In the genomic region with DNA sequence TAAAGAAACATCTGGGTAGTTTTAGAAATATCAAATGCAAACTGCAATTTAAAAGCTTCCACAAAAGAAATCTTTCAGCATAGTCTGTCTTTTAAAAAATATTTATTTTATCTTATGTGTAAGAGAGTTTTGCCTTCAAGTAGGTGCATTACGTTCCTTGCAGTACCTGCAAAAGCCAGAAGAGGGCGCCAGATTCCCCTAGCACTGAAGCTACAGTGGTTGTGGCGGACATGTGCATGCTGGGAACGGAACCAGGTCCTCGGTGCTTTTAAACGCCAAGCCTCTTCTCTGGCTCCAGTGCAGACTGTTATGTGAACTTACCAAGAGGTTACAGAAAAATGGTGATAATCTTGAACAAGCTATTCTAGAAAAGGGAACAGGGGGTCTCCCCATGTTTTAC, we compare ENCODE assay signal across 13 mouse cellular contexts. TPM values are rescaled to one million over a fixed set of nuclear protein-coding genes. Genes with fewer than 3 reads are reported as not detected.
A peak's percentile ranks its signal among the peaks of the same experiment; 100 is the strongest.
DNase-seq lines count a peak whose midpoint lies in the region; ATAC-seq and TF ChIP-seq lines count a peak whose summit lies in the region.
"Had no signal": no experiment of that assay in that cellular context is flagged by ENCODE, and none has a peak within 500 bp of the region (broad histone marks: within the 10 kb centered on the region; RNA-seq: fewer than 3 reads in every experiment).

No protein-coding gene starts in this region.

- H3K9ac ChIP-seq in forebrain, embryonic 11.5 days (ENCODE audit: low read length), result no peak overlapping the region
- H3K9ac ChIP-seq: limb, embryonic 15.5 days; neural tube, embryonic 12.5 days; stomach, embryonic 15.5 days had no signal

- no peaks in the 10 kb centered on the region for H3K27me3 ChIP-seq in thymus, adult 2 months (ENCODE audit: control insufficient read depth, insufficient read depth, low read length)
- H3K27me3 ChIP-seq in forebrain, embryonic 11.5 days (ENCODE audit: control insufficient read depth, insufficient read depth, low read length), result no peaks in the 10 kb centered on the region
- H3K27me3 ChIP-seq: limb, embryonic 15.5 days; neural tube, embryonic 12.5 days; stomach, embryonic 15.5 days had no signal

- 0 out of 2 replicates have a peak, but pooled peaks have one; percentile 43 for ATAC-seq in megakaryocyte, adult 5-6 weeks (ENCODE audit: poor library complexity, severe bottlenecking)
- no peak for ATAC-seq in forebrain, embryonic 11.5 days (replicated peaks; ENCODE audit: low FRiP score)
- ATAC-seq: inflammation-experienced regulatory T-cells, adult 6 months had no signal

- intact Hi-C loops in gastrocnemius, postnatal 14 days (cut with DNase I; ENCODE audit: low total_unique reads), result no loop called here

- no peak overlapping the region for H3K4me2 ChIP-seq in forebrain, embryonic 11.5 days (ENCODE audit: low read depth, low read length, severe bottlenecking)
- H3K4me2 ChIP-seq: limb, embryonic 15.5 days; neural tube, embryonic 12.5 days; stomach, embryonic 15.5 days had no signal

- no peak overlapping the region for H3K4me3 ChIP-seq in thymus, adult 2 months (ENCODE audit: control insufficient read depth, insufficient read depth, low read length)
- H3K4me3 ChIP-seq in forebrain, embryonic 11.5 days (ENCODE audit: low read depth, low read length), result no peak overlapping the region
- H3K4me3 ChIP-seq: limb, embryonic 15.5 days; neural tube, embryonic 12.5 days; stomach, embryonic 15.5 days had no signal

- H3K4me1 ChIP-seq in thymus, adult 2 months (replicated peaks; ENCODE audit: control insufficient read depth, insufficient read depth, low read length), result peaks cover 61% of the 10 kb centered on the region
- H3K4me1 ChIP-seq in forebrain, embryonic 11.5 days (replicated peaks; ENCODE audit: control insufficient read depth, insufficient read depth, low read length), result no peaks in the 10 kb centered on the region

- no peak for TF ChIP-seq POLR2A in thymus, adult 2 months (IDR thresholded peaks at IDR 0.05; ENCODE audit: control insufficient read depth, extremely low read depth, insufficient read depth, low read length, poor library complexity)

- WGBS in thymus, adult 2 months, result 86% methylated on average over 6 of the region's 6 CpGs
- 52% methylated on average over 6 of the region's 6 CpGs for WGBS in forebrain, embryonic 11.5 days

- peak; percentile 85; the same call in 1 of the 2 replicates for TF ChIP-seq CTCF in thymus, adult 2 months (IDR thresholded peaks at IDR 0.05; ENCODE audit: borderline replicate concordance, control insufficient read depth, extremely low read depth, insufficient read depth, low read length, poor library complexity)

- H3K9me3 ChIP-seq in forebrain, embryonic 11.5 days (ENCODE audit: control insufficient read depth, low read length), result peaks cover 3% of the 10 kb centered on the region; the same call in 1 of the 2 replicates
- H3K9me3 ChIP-seq: limb, embryonic 15.5 days; neural tube, embryonic 12.5 days; stomach, embryonic 15.5 days had no signal

- peak; percentile 57 for DNase-seq in gastrocnemius, postnatal 10 days
- DNase-seq in gastrocnemius, postnatal 14 days, result no peak
- DNase-seq in thymus, adult 2 months, result peak; percentile 51
- DNase-seq in thymus, adult 18-20 months, result no peak
- no peak for DNase-seq in forebrain, embryonic 11.5 days (ENCODE audit: low spot score)
- DNase-seq in frontal cortex, postnatal 36 days (ENCODE audit: low spot score in 2 of 2), result no peak
- no peak for DNase-seq in cerebellum, adult 11-12 months
- DNase-seq: cerebellum, postnatal 14 days had no signal

- H3K27ac ChIP-seq in thymus, adult 2 months (ENCODE audit: control insufficient read depth, insufficient read depth, low read length), result no peak overlapping the region
- no peak overlapping the region for H3K27ac ChIP-seq in forebrain, embryonic 11.5 days (ENCODE audit: low read depth, low read length)
- H3K27ac ChIP-seq: limb, embryonic 15.5 days; neural tube, embryonic 12.5 days; stomach, embryonic 15.5 days had no signal

- no peaks in the 10 kb centered on the region for H3K36me3 ChIP-seq in thymus, adult 2 months (ENCODE audit: control insufficient read depth, insufficient read depth, low read length)
- no peaks in the 10 kb centered on the region for H3K36me3 ChIP-seq in forebrain, embryonic 11.5 days (ENCODE audit: control insufficient read depth, insufficient read depth, low read length)
- H3K36me3 ChIP-seq: limb, embryonic 15.5 days; neural tube, embryonic 12.5 days; stomach, embryonic 15.5 days had no signal

RNA-seq across cellular contexts. Expression of a gene that starts 16.3 kb away (rescaled TPM):
- 10 to 100 TPM; 16.6 to 17.3 TPM for total RNA-seq in gastrocnemius, postnatal 10 days (2021)
- 10 to 100 TPM; 13.1 to 13.5 TPM for total RNA-seq in gastrocnemius, postnatal 14 days (2021)
- polyA plus RNA-seq in thymus, adult 2 months (2012; rRNA removed), result 56.5 and 58.1 TPM in 2 replicates
- 1.3 TPM in 2 replicates for total RNA-seq in megakaryocyte, adult 5-6 weeks (2015)
- total RNA-seq in megakaryocyte, adult 5-6 weeks (2017), result 3.7 and 5.5 TPM in 2 replicates
- 9.0 and 10.6 TPM in 2 replicates for polyA plus RNA-seq in forebrain, embryonic 11.5 days (2014; fragmentation: Nextera tagmentation; extraction: Ambion mirVana)

RNA-seq across cellular contexts. Expression of a gene that starts 32.3 kb away (rescaled TPM):
- 10 to 100 TPM; 31.8 to 37.4 TPM for total RNA-seq in gastrocnemius, postnatal 10 days (2021)
- total RNA-seq in gastrocnemius, postnatal 14 days (2021), result 10 to 100 TPM; 26.4 to 30.2 TPM
- 8.4 and 10.6 TPM in 2 replicates for polyA plus RNA-seq in thymus, adult 2 months (2012; rRNA removed)
- total RNA-seq in megakaryocyte, adult 5-6 weeks (2015), result not detected in 2 replicates
- total RNA-seq in megakaryocyte, adult 5-6 weeks (2017), result not detected in 2 replicates
- 2.0 and 2.3 TPM in 2 replicates for polyA plus RNA-seq in forebrain, embryonic 11.5 days (2014; fragmentation: Nextera tagmentation; extraction: Ambion mirVana)
- polyA plus RNA-seq: inflammation-experienced regulatory T-cells, adult 6 months had no signal

RNA-seq across cellular contexts. Expression of a gene that starts 41.4 kb away (rescaled TPM):
- 10 to 100 TPM; 13.1 to 14.9 TPM for total RNA-seq in gastrocnemius, postnatal 10 days (2021)
- 10 to 100 TPM; 11.0 to 11.7 TPM for total RNA-seq in gastrocnemius, postnatal 14 days (2021)
- 100 and 105 TPM in 2 replicates for polyA plus RNA-seq in thymus, adult 2 months (2012; rRNA removed)
- total RNA-seq in megakaryocyte, adult 5-6 weeks (2015), result 18.9 and 19.2 TPM in 2 replicates
- 16.9 and 19.0 TPM in 2 replicates for total RNA-seq in megakaryocyte, adult 5-6 weeks (2017)
- 25.4 and 30.8 TPM in 2 replicates for polyA plus RNA-seq in forebrain, embryonic 11.5 days (2014; fragmentation: Nextera tagmentation; extraction: Ambion mirVana)

RNA-seq across cellular contexts. Expression of a gene that starts 58.4 kb away (rescaled TPM):
- 10 to 100 TPM; 10.7 to 18.2 TPM for total RNA-seq in gastrocnemius, postnatal 10 days (2021)
- total RNA-seq in gastrocnemius, postnatal 14 days (2021), result 10 to 100 TPM; 11.0 to 11.9 TPM
- polyA plus RNA-seq in thymus, adult 2 months (2012; rRNA removed), result 450 and 565 TPM in 2 replicates
- total RNA-seq in megakaryocyte, adult 5-6 weeks (2015), result 63.8 and 78.5 TPM in 2 replicates
- total RNA-seq in megakaryocyte, adult 5-6 weeks (2017), result 42.1 and 48.1 TPM in 2 replicates
- 0.71 and 1.1 TPM in 2 replicates for polyA plus RNA-seq in forebrain, embryonic 11.5 days (2014; fragmentation: Nextera tagmentation; extraction: Ambion mirVana)

Comparison
In these comparisons a context has a peak if more than half of its experiments do, and no peak if none do; other contexts are left out.
1. DNase-seq: peak in gastrocnemius, postnatal 10 days (single experiment) and thymus, adult 2 months (single experiment); none in gastrocnemius, postnatal 14 days (single experiment), thymus, adult 18-20 months (0 of 2), forebrain, embryonic 11.5 days (single experiment), frontal cortex, postnatal 36 days (0 of 2) and cerebellum, adult 11-12 months (single experiment).
2. RNA of a gene that starts 32.3 kb away (total RNA-seq): 31.8 to 37.4 TPM in gastrocnemius, postnatal 10 days and 26.4 to 30.2 TPM in gastrocnemius, postnatal 14 days; not detected in megakaryocyte, adult 5-6 weeks; every median in the first group is over 10 times any median in the second.